Mouse (Mus musculus) mouse embryonic stem cell (cell line): ENCODE measurements at regions not wholly inside any gene's neighbourhood (a gene's known extent, or its start where the extent isn't known, plus 50 kb on each side); places are given as distances from the start of the nearest gene placed in this dataset.

Experiments
- in situ Hi-C, 2 experiments: fragments of 300-500 bp; cut with MboI; formaldehyde crosslinking; loops; 1 replicate in 1 of 2; 3 replicates in 1 of 2; pipeline ENCODE4 v1.14.3; 2019 to 2020; ENCODE audit warnings: low sequenced_read_pairs in 2 of 2, low pct_unique_long_range_greater_than_20kb in 1 of 2, mixed read lengths in 1 of 2; ENCODE audit not compliant: unreplicated experiment in 1 of 2

GRCm38 (mm10) chr7:138650946-138651345, 194.9 kb upstream of the Ppp2r2d start:
- in situ Hi-C loops: no loop called here

- in situ Hi-C loops: no loop called here
Measured at GRCm38 (mm10) chr7:138647636-138648035, 198.2 kb upstream of the Ppp2r2d start.

- in situ Hi-C loops: no loop called here
Measured at GRCm38 (mm10) chr7:138640492-138641165, 205.2 kb upstream of the Ppp2r2d start.

- in situ Hi-C loops: no loop called here
Measured at GRCm38 (mm10) chr7:138639541-138639940, 206.3 kb upstream of the Ppp2r2d start.

- in situ Hi-C loops: no loop called here
Measured at GRCm38 (mm10) chr7:138626061-138626460, 219.8 kb upstream of the Ppp2r2d start.

- in situ Hi-C loops: no loop called here
Measured at GRCm38 (mm10) chr7:138620896-138621655, 223.5 kb upstream of the Tcerg1l start.

GRCm38 (mm10) chr7:138620080-138620684, 222.7 kb upstream of the Tcerg1l start:
- in situ Hi-C loops: no loop called here

GRCm38 (mm10) chr7:138616468-138616867, 218.9 kb upstream of the Tcerg1l start:
- in situ Hi-C loops: no loop called here

- in situ Hi-C loops: no loop called here
Measured at GRCm38 (mm10) chr7:138609605-138610004, 212.1 kb upstream of the Tcerg1l start.

GRCm38 (mm10) chr7:138609124-138609523, 211.6 kb upstream of the Tcerg1l start:
- in situ Hi-C loops: no loop called here

- in situ Hi-C loops: no loop called here
Measured at GRCm38 (mm10) chr7:138606363-138606964, 208.9 kb upstream of the Tcerg1l start.

GRCm38 (mm10) chr7:138605923-138606322, 208.4 kb upstream of the Tcerg1l start:
- in situ Hi-C loops: no loop called here

- in situ Hi-C loops: no loop called here
Measured at GRCm38 (mm10) chr7:138601749-138602148, 204.2 kb upstream of the Tcerg1l start.

- in situ Hi-C loops: no loop called here
Measured at GRCm38 (mm10) chr7:138593344-138593743, 195.8 kb upstream of the Tcerg1l start.

- in situ Hi-C loops: no loop called here
Measured at GRCm38 (mm10) chr7:138567352-138567751, 169.8 kb upstream of the Tcerg1l start.

GRCm38 (mm10) chr7:138551629-138552028, 154.1 kb upstream of the Tcerg1l start:
- in situ Hi-C loops: no loop called here

GRCm38 (mm10) chr7:138547881-138548280, 150.4 kb upstream of the Tcerg1l start:
- in situ Hi-C loops: no loop called here

GRCm38 (mm10) chr7:138538048-138538831, 140.7 kb upstream of the Tcerg1l start:
- in situ Hi-C loops: no loop called here
